Mouse (Mus musculus): ENCODE measurements around the gene Tmem115. TPM values are rescaled to one million over a fixed set of nuclear protein-coding genes. Genes with fewer than 3 reads are reported as not detected.
"Not testable (repeated sequence)": the region's sequence is repeated elsewhere in the genome, so short reads cannot be mapped to it uniquely, and the experiment has no call there.

Tmem115 gene
- polyA plus RNA-seq, 1 experiment from 2014 or later, result 41.9 TPM

DNA sequence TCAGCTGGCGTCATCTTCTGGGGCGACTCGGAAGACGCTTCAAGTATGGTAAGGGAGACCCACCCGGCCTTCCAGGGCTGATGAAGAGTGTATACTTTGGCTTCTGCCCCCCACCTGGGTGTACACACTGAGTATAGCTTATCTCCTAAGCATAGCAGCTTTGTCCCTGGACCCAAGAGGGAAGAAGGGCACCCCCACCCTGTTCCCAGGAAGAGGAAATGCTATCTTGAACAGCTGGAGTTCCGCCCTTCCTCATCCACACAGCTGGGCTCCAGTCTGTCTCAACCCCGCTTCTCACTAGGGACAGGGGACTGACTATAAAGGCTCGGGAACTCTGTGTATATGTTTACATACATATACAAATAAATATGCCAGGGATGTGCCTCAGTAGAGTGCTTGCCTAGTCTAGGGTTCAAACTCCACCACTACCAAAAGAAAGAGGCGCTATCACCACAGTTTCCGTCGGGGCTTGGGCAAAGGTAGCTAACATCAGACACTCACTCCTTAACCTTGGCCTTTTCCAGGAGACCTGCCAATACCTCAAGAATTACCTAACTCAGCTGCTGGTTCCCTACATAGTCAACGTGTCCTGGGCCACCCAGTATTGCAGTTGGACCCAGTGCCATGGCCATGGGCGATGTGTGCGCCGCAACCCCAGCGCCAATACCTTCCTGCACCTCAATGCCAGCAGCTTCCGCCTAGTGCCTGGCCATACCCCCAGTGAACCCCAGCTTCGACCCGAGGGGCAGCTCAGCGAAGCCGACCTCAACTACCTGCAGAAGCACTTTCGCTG lies 38.0 kb downstream of the Tmem115 start:
- no peak for DNase-seq (ENCODE audit: low spot score)

DNA sequence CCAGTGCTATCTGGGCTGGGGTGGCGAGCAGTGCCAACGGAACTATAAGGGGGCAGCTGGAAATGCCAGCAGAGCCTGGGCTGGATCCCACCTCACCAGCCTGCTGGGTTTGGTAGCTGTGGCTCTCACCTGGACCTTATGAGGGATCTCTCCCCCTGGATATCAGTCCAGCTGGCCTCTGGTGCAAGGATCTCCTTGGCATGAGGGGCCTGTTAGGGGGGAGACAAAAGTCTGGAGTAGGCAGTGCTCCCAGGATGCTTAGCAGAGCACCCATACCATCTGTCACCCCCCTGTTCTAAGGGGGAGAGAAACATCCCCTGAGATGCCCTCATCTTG lies 38.5 kb downstream of the Tmem115 start:
- Histone ChIP-seq H3K27ac (replicated peaks) (no peak overlapping the region), H3K27me3 (ENCODE audit: control insufficient read depth, insufficient read depth, low read length) (no peaks in the 10 kb centered on the region), H3K4me3 (ENCODE audit: low read depth, low read length) (no peak overlapping the region), H3K36me3 (ENCODE audit: control insufficient read depth, insufficient read depth, low read length) (peaks cover 6% of the 10 kb centered on the region; the same call in 1 of the 2 replicates), H3K4me2 (replicated peaks; ENCODE audit: low read depth) (no peak overlapping the region), H3K9ac (ENCODE audit: low read length) (no peak overlapping the region), H3K9me3 (ENCODE audit: control insufficient read depth, low read length) (no peaks in the 10 kb centered on the region), H3K4me1 (replicated peaks; ENCODE audit: control insufficient read depth, insufficient read depth) (peaks cover 15% of the 10 kb centered on the region)
- 97% methylated on average over 2 of the region's 2 CpGs for WGBS
- DNase-seq (ENCODE audit: low spot score) (no peak), ATAC-seq (ENCODE audit: low FRiP score, low TSS enrichment) (no peak)
- TF ChIP-seq EP300 (optimal IDR thresholded peaks at IDR 0.05) (no peak), CTCF (IDR thresholded peaks at IDR 0.05; ENCODE audit: low read depth) (no peak)

More for the DNA sequence above, 38.0 kb downstream of the Tmem115 start:
- Histone ChIP-seq H3K9me3 (ENCODE audit: control insufficient read depth, low read length) (no peaks in the 10 kb centered on the region), H3K4me1 (replicated peaks; ENCODE audit: control insufficient read depth, insufficient read depth) (peaks cover 15% of the 10 kb centered on the region), H3K27ac (replicated peaks) (peak overlapping the region; percentile 86), H3K4me2 (replicated peaks; ENCODE audit: low read depth) (peak overlapping the region; percentile 71), H3K27me3 (ENCODE audit: control insufficient read depth, insufficient read depth, low read length) (no peaks in the 10 kb centered on the region), H3K4me3 (ENCODE audit: low read depth, low read length) (peak overlapping the region; percentile 10; the same call in 1 of the 2 replicates), H3K36me3 (ENCODE audit: control insufficient read depth, insufficient read depth, low read length) (peaks cover 6% of the 10 kb centered on the region; the same call in 1 of the 2 replicates), H3K9ac (ENCODE audit: low read length) (no peak overlapping the region)
- WGBS, result 84% methylated on average over 22 of the region's 22 CpGs
- TF ChIP-seq EP300 (optimal IDR thresholded peaks at IDR 0.05), result no peak
- no peak for TF ChIP-seq CTCF (IDR thresholded peaks at IDR 0.05; ENCODE audit: low read depth)
- no peak for ATAC-seq (ENCODE audit: low FRiP score, low TSS enrichment)

DNA sequence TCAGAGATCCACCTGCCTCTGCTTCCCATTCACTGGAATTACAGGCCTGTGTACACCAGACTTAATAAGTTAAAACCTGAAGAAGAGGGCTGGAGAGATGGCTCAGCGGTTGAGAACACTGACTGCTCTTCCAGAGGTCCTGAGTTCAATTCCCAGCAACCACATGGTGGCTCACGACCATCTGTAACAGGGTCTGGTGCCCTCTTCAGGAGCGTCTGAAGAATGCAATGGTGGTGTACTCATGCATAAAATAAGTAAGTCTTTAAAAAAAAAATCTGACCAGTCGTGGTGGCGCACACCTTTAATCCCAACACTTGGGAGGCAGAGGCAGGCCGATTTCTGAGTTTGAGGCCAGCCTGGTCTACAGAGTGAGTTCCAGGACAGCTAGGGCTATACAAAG lies 40.0 kb downstream of the Tmem115 start:
- H3K27ac ChIP-seq (replicated peaks); DNase-seq (ENCODE audit: low spot score); H3K4me2 ChIP-seq (replicated peaks; ENCODE audit: low read depth); ATAC-seq (ENCODE audit: low FRiP score, low TSS enrichment); H3K4me3 ChIP-seq (ENCODE audit: low read depth, low read length); H3K9me3 ChIP-seq (ENCODE audit: control insufficient read depth, low read length); H3K27me3 ChIP-seq (ENCODE audit: control insufficient read depth, insufficient read depth, low read length); H3K36me3 ChIP-seq (ENCODE audit: control insufficient read depth, insufficient read depth, low read length); H3K9ac ChIP-seq (ENCODE audit: low read length): not testable (repeated sequence)
- peaks cover 18% of the 10 kb centered on the region for H3K4me1 ChIP-seq (replicated peaks; ENCODE audit: control insufficient read depth, insufficient read depth)
- peak; percentile 34; the same call in 1 of the 2 replicates for TF ChIP-seq CTCF (IDR thresholded peaks at IDR 0.05; ENCODE audit: low read depth)
- WGBS, result 90% methylated on average over 6 of the region's 6 CpGs

DNA sequence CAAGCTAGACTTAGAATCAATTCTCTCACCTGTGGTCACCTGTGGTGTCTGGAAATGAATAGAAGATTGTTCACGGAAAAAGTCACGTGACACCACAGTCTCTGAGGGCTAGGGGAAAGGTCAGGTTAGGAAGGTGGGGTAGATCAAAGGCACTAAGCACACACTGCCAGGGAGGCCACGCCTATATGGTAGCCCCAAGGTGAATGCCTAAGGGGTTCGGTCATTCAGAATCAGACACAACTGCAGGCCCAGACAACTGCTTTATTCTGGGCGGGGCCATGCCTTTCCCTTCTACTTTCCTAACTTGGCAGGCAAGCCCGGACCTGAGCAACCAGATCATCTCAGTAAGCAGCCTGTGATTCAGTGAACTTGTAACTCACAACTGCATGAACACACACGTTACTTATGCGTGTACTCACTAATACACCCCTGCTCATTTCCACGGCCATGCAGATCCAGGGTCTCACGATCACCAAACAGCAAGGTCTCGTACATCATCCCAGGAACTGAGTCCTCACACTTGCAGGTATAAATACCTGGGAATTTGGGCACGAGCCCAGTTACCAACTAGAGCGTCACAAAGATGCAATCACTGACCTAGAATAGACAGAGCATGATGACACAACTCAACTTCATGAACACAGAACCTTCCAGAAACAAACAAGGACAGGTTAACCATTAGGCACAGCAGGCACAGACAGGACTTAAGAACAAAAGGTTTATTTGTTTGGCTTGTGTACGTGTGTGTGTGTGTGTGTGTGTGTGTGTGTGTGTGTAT lies 42.0 kb downstream of the Tmem115 start:
- no peak overlapping the region for H3K4me2 ChIP-seq (replicated peaks; ENCODE audit: low read depth)
- DNase-seq (ENCODE audit: low spot score), result peak; percentile 83

DNA sequence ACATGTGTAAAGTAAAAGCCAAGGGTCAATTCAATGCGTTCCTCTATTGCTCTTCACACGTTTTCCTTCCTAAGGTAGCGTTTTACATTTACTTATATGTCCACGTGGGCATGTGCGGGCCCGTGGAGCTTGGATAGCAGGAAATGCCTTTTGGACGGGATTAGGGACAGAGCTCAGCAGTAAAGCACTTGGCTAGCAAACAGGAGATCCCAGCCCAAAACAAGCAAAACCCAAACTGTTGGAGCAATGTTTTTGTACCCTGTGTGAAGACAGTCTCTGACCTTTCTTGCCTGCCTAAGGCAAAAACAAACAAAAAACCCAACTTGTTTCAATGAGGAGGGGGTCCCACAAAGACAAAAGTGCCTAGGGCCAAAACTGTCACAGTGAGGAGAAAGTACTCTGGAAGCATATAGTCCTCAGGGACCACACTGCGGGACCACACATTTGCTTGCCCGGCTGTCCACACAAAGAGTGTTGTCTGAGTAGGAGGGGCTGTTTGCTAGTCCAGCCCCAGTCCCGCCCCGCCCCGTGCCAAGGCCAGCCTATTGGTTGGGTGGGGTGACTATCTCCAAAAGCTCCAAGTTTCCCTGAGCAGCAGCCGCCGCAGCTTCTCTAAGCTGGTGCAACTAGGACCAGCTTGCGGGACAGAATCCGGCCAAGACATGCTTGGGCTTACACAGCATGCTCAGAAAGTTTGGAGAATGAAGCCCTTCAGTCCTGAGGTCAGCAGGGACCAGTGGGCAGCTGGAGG lies 42.8 kb downstream of the Tmem115 start, which contains the start of gene Hyal1:
Gene Hyal1 (plus strand): TSS at position 571 of the 751 bp plus-strand sequence.
- DNase-seq (ENCODE audit: low spot score) (peak; percentile 96), ATAC-seq (ENCODE audit: low FRiP score, low TSS enrichment) (peak; percentile 68)
- WGBS, result 9% methylated on average over 16 of the region's 16 CpGs
- peaks cover 8% of the 10 kb centered on the region for H3K4me1 ChIP-seq (replicated peaks; ENCODE audit: control insufficient read depth, insufficient read depth)
- no peak for TF ChIP-seq EP300 (optimal IDR thresholded peaks at IDR 0.05)
- no peak for TF ChIP-seq CTCF (IDR thresholded peaks at IDR 0.05; ENCODE audit: low read depth)
- peak within 1 kb of the TSS; percentile 69 for H3K4me2 ChIP-seq (replicated peaks; ENCODE audit: low read depth)
- peak within 1 kb of the TSS; percentile 47 for H3K4me3 ChIP-seq (ENCODE audit: low read depth, low read length)
- H3K9ac ChIP-seq (ENCODE audit: low read length), result peak within 1 kb of the TSS; percentile 66
- peak within 1 kb of the TSS; percentile 92 for H3K27ac ChIP-seq (replicated peaks)
- H3K9me3 ChIP-seq (ENCODE audit: control insufficient read depth, low read length), result no peaks in the 10 kb centered on the region
- H3K36me3 ChIP-seq (ENCODE audit: control insufficient read depth, insufficient read depth, low read length), result peaks cover 6% of the 10 kb centered on the region; the same call in 1 of the 2 replicates
- no peaks in the 10 kb centered on the region for H3K27me3 ChIP-seq (ENCODE audit: control insufficient read depth, insufficient read depth, low read length)

More for the DNA sequence above, 42.0 kb downstream of the Tmem115 start:
- peak overlapping the region; percentile 92 for H3K27ac ChIP-seq (replicated peaks)
- no peak overlapping the region for H3K9ac ChIP-seq (ENCODE audit: low read length)
- peak; percentile 85 for ATAC-seq (ENCODE audit: low FRiP score, low TSS enrichment)
- no peak for TF ChIP-seq CTCF (IDR thresholded peaks at IDR 0.05; ENCODE audit: low read depth)
- TF ChIP-seq EP300 (optimal IDR thresholded peaks at IDR 0.05), result peak; percentile 1
- no peaks in the 10 kb centered on the region for H3K27me3 ChIP-seq (ENCODE audit: control insufficient read depth, insufficient read depth, low read length)
- WGBS, result 53% methylated on average over 14 of the region's 14 CpGs
- no peak overlapping the region for H3K4me3 ChIP-seq (ENCODE audit: low read depth, low read length)
- peaks cover 9% of the 10 kb centered on the region for H3K4me1 ChIP-seq (replicated peaks; ENCODE audit: control insufficient read depth, insufficient read depth)
- H3K36me3 ChIP-seq (ENCODE audit: control insufficient read depth, insufficient read depth, low read length), result peaks cover 6% of the 10 kb centered on the region; the same call in 1 of the 2 replicates
- H3K9me3 ChIP-seq (ENCODE audit: control insufficient read depth, low read length), result no peaks in the 10 kb centered on the region
